Mouse (Mus musculus) lung, postnatal 0 days (tissue): ENCODE results near the gene Nfe2l2.

Experiments used
- CTCF ChIP-seq: IDR thresholded peaks from 2 replicates; pipeline ENCODE4 v1.5.1; 2016; ENCODE audit warnings: antibody characterized with exemption, mild to moderate bottlenecking
- EP300 ChIP-seq: IDR thresholded peaks from 2 replicates; pipeline ENCODE4 v1.6.1; 2016; ENCODE audit warnings: antibody characterized with exemption, mild to moderate bottlenecking, control low read depth

DNA sequence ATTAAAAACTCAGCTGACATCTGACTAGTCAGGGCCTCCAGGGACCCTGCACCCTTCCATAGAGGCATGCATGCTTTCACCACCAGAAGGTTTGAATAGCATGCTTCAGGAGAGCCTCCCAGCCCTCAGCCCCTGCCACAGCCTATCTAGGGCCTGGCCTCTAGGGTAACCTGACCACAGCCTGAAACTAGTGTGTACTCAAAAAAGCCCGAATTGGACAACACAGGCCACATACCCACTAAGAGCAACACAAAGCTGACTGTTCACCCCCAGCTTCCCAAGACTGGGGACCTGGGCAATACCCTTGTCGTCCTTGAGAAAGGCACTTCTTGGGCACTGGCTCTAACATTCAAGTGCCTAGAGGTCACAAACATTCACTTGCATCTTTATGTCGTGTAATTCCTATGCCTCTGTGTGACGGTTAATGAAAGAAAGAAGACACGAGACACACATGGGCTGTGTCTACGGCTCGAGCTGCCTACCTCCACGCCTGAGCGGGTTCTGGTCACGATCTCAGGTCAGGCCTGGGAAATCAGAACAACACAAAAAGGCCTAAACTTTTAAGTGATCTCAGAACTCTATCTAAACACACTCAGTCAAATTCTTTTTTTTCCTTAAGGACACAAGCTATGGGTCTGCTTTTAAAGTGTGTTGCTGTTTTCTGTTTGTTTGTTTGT lies 14.8 kb downstream of the Nfe2l2 start:
- TF ChIP-seq CTCF = no peak
- no peak for TF ChIP-seq EP300
